Comparison of ENCODE assay signal across 9 mouse cellular contexts in the genomic region with DNA sequence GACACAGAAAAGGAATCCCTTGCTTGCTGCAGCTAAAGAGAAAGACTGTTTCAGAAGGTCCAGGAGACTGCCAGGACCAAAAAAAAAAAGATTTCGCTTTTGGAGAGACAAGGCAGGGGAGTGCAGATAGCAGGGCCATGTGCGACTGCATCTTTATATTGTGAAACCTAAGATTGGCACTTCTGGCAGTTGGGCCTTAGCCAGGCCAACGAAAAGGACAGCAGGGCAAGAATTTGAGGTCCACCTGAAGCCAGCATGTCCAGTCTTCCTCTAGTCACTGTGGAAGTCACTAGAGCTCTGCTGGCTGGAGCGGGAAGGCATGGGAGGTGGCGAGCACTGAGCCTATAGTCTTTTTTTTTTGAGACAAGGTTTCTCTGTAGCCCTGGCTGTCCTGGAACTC. TPM values are rescaled to one million over a fixed set of nuclear protein-coding genes. Genes with fewer than 3 reads are reported as not detected.
DNase-seq lines count a peak whose midpoint lies in the region; ATAC-seq and TF ChIP-seq lines count a peak whose summit lies in the region.
"Had no signal": no experiment of that assay in that cellular context is flagged by ENCODE, and none has a peak within 500 bp of the region (broad histone marks: within the 10 kb centered on the region; RNA-seq: fewer than 3 reads in every experiment).

No protein-coding gene starts in this region.

- H3K4me2 ChIP-seq in liver, embryonic 11.5 days: peak overlapping the region; percentile 91

- 58% methylated on average over 5 of the region's 5 CpGs for WGBS in spleen, adult 2 months
- WGBS in liver, embryonic 11.5 days: 56% methylated on average over 5 of the region's 5 CpGs

- 0 out of 2 replicates have a peak overlapping the region, but pooled peaks have one; percentile 14 for H3K4me3 ChIP-seq in spleen, adult 2 months (ENCODE audit: extremely low read depth, insufficient read depth, insufficient read length)
- H3K4me3 ChIP-seq in liver, embryonic 11.5 days (ENCODE audit: low read depth, low read length): peak overlapping the region; percentile 80

- no peak overlapping the region for H3K27ac ChIP-seq in spleen, adult 2 months (ENCODE audit: insufficient read depth, low read length)
- H3K27ac ChIP-seq in liver, embryonic 11.5 days (ENCODE audit: low read depth, low read length): peak overlapping the region; percentile 91; the same call in 1 of the 2 replicates

- no peak for ATAC-seq in liver, embryonic 11.5 days (replicated peaks; ENCODE audit: low FRiP score)

- H3K9me3 ChIP-seq in liver, embryonic 11.5 days (ENCODE audit: control insufficient read depth, low read length): no peaks in the 10 kb centered on the region

- peak; percentile 50 for DNase-seq in adrenal gland, postnatal 10 days
- DNase-seq in adrenal gland, postnatal 4 days (ENCODE audit: low spot score in 2 of 2): no peak
- DNase-seq in spleen, adult 2 months (ENCODE audit: low read depth in 1 of 2, low spot score in 2 of 2): no peak
- DNase-seq in spleen, postnatal 14 days (ENCODE audit: low spot score in 2 of 2): no peak
- peak; percentile 35 for DNase-seq in liver, embryonic 11.5 days (ENCODE audit: low spot score)
- no peak for DNase-seq in natural killer cell, adult 2 months (ENCODE audit: low spot score in 2 of 2)
- no peak for DNase-seq in gastrocnemius, postnatal 25 days
- no peak for DNase-seq in layer of hippocampus, postnatal 10 days (ENCODE audit: low spot score in 2 of 2)
- DNase-seq: cerebellum, adult 2 months had no signal

- peaks cover 1% of the 10 kb centered on the region; the same call in 1 of the 2 replicates for H3K4me1 ChIP-seq in spleen, adult 2 months (ENCODE audit: control insufficient read depth, insufficient read depth, insufficient read length)
- H3K4me1 ChIP-seq in liver, embryonic 11.5 days (replicated peaks; ENCODE audit: control insufficient read depth, insufficient read depth, low read length): peaks cover 37% of the 10 kb centered on the region

- H3K36me3 ChIP-seq in spleen, adult 2 months (ENCODE audit: control insufficient read depth, insufficient read depth, low read length): peaks cover 2% of the 10 kb centered on the region
- H3K36me3 ChIP-seq in liver, embryonic 11.5 days (ENCODE audit: control insufficient read depth, insufficient read depth, low read length): peaks cover 12% of the 10 kb centered on the region

- TF ChIP-seq CTCF in spleen, adult 2 months (IDR thresholded peaks at IDR 0.05; ENCODE audit: extremely low read depth, insufficient read depth, insufficient read length, insufficient replicate concordance): no peak

- no peak for TF ChIP-seq POLR2A in spleen, adult 2 months (IDR thresholded peaks at IDR 0.05; ENCODE audit: low read depth, low read length)

- no peaks in the 10 kb centered on the region for H3K27me3 ChIP-seq in spleen, adult 2 months (ENCODE audit: control insufficient read depth, insufficient read depth, low read length)
- no peaks in the 10 kb centered on the region for H3K27me3 ChIP-seq in liver, embryonic 11.5 days (replicated peaks; ENCODE audit: control insufficient read depth, insufficient read depth, low read length)

- H3K9ac ChIP-seq in liver, embryonic 11.5 days (ENCODE audit: low read depth, low read length): peak overlapping the region; percentile 97

RNA-seq across cellular contexts. Expression of gene Pmf1, which starts 1.2 kb away (rescaled TPM):
- 10 to 100 TPM; 60.2 to 62.6 TPM for total RNA-seq in adrenal gland, postnatal 10 days (2021)
- 10 to 100 TPM; 78.8 to 79.0 TPM for total RNA-seq in adrenal gland, postnatal 4 days (2021)
- 67.6 and 105 TPM in 2 replicates for polyA plus RNA-seq in spleen, adult 2 months (2012; rRNA removed)
- polyA plus RNA-seq in liver, embryonic 11.5 days (2014; fragmentation: Nextera tagmentation; extraction: Ambion mirVana): 153 and 165 TPM in 2 replicates
- 10 to 100 TPM; 16.9 to 19.0 TPM for total RNA-seq in gastrocnemius, postnatal 25 days (2021)
- 10 to 100 TPM; 10.9 to 11.6 TPM for total RNA-seq in layer of hippocampus, postnatal 10 days (2021)

RNA-seq across cellular contexts. Expression of gene Slc25a44, which starts 16.0 kb away (rescaled TPM):
- 10 to 100 TPM; 37.8 to 47.6 TPM for total RNA-seq in adrenal gland, postnatal 10 days (2021)
- total RNA-seq in adrenal gland, postnatal 4 days (2021): 10 to 100 TPM; 34.9 to 35.7 TPM
- 13.9 and 17.1 TPM in 2 replicates for polyA plus RNA-seq in spleen, adult 2 months (2012; rRNA removed)
- polyA plus RNA-seq in liver, embryonic 11.5 days (2014; fragmentation: Nextera tagmentation; extraction: Ambion mirVana): 20.6 and 20.7 TPM in 2 replicates
- 10 to 100 TPM; 14.3 to 14.5 TPM for total RNA-seq in gastrocnemius, postnatal 25 days (2021)
- total RNA-seq in layer of hippocampus, postnatal 10 days (2021): 10 to 100 TPM; 54.1 to 58.1 TPM

RNA-seq across cellular contexts. Expression of gene Bglap, which starts 24.7 kb away (rescaled TPM):
- 100 to 1,000 TPM in 1 of 2 experiments, 1 to 10 TPM in 1; 1.6 to 106 TPM for total RNA-seq in adrenal gland, postnatal 10 days (2021)
- 1 to 10 TPM; 2.5 to 2.8 TPM for total RNA-seq in adrenal gland, postnatal 4 days (2021)
- polyA plus RNA-seq in spleen, adult 2 months (2012; rRNA removed): 0.41 and 0.43 TPM in 2 replicates
- not detected in 2 replicates for polyA plus RNA-seq in liver, embryonic 11.5 days (2014; fragmentation: Nextera tagmentation; extraction: Ambion mirVana)
- 1 to 10 TPM in 1 of 2 experiments, not detected in 1; 1.9 TPM for total RNA-seq in gastrocnemius, postnatal 25 days (2021)
- total RNA-seq in layer of hippocampus, postnatal 10 days (2021): 1 to 10 TPM in 1 of 2 experiments, not detected in 1; 2.7 TPM

RNA-seq across cellular contexts. Expression of gene Bglap2, which starts 30.5 kb away (rescaled TPM):
- total RNA-seq in adrenal gland, postnatal 10 days (2021): 10 to 100 TPM in 1 of 2 experiments, not detected in 1; 24.0 TPM
- total RNA-seq in adrenal gland, postnatal 4 days (2021): not detected
- not detected in 2 replicates for polyA plus RNA-seq in spleen, adult 2 months (2012; rRNA removed)
- polyA plus RNA-seq in liver, embryonic 11.5 days (2014; fragmentation: Nextera tagmentation; extraction: Ambion mirVana): not detected in 2 replicates
- total RNA-seq in gastrocnemius, postnatal 25 days (2021): not detected
- total RNA-seq in layer of hippocampus, postnatal 10 days (2021): not detected

RNA-seq across cellular contexts. Expression of gene Bglap3, which starts 36.4 kb away (rescaled TPM):
- total RNA-seq in adrenal gland, postnatal 10 days (2021): 10 to 100 TPM in 1 of 2 experiments, under 1 TPM in 1; 0.67 to 16.9 TPM
- total RNA-seq in adrenal gland, postnatal 4 days (2021): 1 to 10 TPM in 1 of 2 experiments, under 1 TPM in 1; 0.93 to 1.1 TPM
- polyA plus RNA-seq in spleen, adult 2 months (2012; rRNA removed): 0.21 and 0.27 TPM in 2 replicates
- polyA plus RNA-seq in liver, embryonic 11.5 days (2014; fragmentation: Nextera tagmentation; extraction: Ambion mirVana): 0.12 and 0.40 TPM in 2 replicates
- under 1 TPM in 1 of 2 experiments, not detected in 1; 0.54 TPM for total RNA-seq in gastrocnemius, postnatal 25 days (2021)
- total RNA-seq in layer of hippocampus, postnatal 10 days (2021): under 1 TPM; 0.55 to 0.83 TPM

Comparison
In these comparisons a context has a peak if more than half of its experiments do, and no peak if none do; other contexts are left out.
1. DNase-seq: peak in adrenal gland, postnatal 10 days (single experiment) and liver, embryonic 11.5 days (single experiment); none in adrenal gland, postnatal 4 days (0 of 2), spleen, adult 2 months (0 of 2), spleen, postnatal 14 days (0 of 2), natural killer cell, adult 2 months (0 of 2), gastrocnemius, postnatal 25 days (single experiment) and layer of hippocampus, postnatal 10 days (0 of 2).